Mouse (Mus musculus): Measurements from ENCODE around the gene Hist1h3h. TPM values are rescaled to one million over a fixed set of nuclear protein-coding genes. Genes with fewer than 3 reads are reported as not detected.
"Not testable (repeated sequence)": the region's sequence is repeated elsewhere in the genome, so short reads cannot be mapped to it uniquely, and the experiment has no call there.

Gene Hist1h3h
- polyA plus RNA-seq, 1 experiment from 2014 or later = 8.7 TPM

DNA sequence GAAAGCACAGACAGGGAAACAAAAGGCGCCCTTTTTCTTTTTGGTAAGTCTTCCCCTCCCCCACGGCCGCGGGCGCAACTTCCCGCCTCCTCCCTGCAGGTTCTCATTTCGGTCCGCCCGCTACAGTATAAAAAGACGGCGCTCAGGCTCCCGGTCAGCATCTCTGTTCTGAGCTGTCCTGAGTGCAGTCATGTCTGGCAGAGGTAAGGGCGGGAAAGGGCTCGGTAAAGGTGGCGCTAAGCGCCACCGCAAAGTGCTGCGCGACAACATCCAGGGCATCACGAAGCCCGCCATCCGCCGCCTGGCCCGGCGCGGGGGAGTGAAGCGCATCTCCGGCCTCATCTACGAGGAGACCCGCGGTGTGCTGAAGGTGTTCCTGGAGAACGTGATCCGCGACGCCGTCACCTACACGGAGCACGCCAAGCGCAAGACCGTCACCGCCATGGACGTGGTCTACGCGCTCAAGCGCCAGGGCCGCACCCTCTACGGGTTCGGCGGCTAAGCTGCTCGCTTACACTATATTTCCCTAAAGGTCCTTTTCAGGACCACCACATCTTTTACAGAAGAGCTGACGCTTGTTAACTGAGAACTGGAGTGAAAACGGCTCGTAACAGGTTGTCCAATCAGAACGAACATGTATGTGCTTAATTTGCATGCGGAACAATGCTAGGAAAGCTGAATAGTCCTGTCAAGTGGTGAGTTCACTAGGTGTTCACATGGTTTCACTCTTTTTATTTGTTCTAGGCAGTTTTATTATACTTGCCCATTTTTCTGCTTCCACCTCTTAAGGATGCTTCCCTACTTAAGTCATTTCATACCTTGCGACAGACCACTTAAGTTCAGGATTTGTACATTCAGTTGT, 17.7 kb downstream of the Hist1h3h start, which contains the start of gene Hist1h4j:
Gene Hist1h4j, plus strand, starts transcription at position 159 of the 862 bp plus-strand sequence.
- H3K9ac ChIP-seq (replicated peaks) = peak within 1 kb of the TSS; percentile 74
- not testable (repeated sequence) for H3K27me3 ChIP-seq (ENCODE audit: insufficient read depth, low read length); H3K4me1 ChIP-seq (ENCODE audit: insufficient read depth); H3K36me3 ChIP-seq (replicated peaks; ENCODE audit: insufficient read depth, low read length); H3K9me3 ChIP-seq (ENCODE audit: low read length)
- peak; percentile 84 for TF ChIP-seq EP300 (IDR thresholded peaks at IDR 0.05; ENCODE audit: low read depth)
- under 1% methylated on average over 39 of the region's 56 CpGs for WGBS (ENCODE audit: insufficient replicate concordance)
- peak within 1 kb of the TSS; percentile 76 for H3K4me2 ChIP-seq (ENCODE audit: low read depth, low read length)
- DNase-seq = peak; percentile 91
- H3K27ac ChIP-seq (ENCODE audit: low read depth) = peak within 1 kb of the TSS; percentile 90
- peak; percentile 86 for ATAC-seq
- peak within 1 kb of the TSS; percentile 53 for H3K4me3 ChIP-seq (ENCODE audit: low read depth, low read length)

DNA sequence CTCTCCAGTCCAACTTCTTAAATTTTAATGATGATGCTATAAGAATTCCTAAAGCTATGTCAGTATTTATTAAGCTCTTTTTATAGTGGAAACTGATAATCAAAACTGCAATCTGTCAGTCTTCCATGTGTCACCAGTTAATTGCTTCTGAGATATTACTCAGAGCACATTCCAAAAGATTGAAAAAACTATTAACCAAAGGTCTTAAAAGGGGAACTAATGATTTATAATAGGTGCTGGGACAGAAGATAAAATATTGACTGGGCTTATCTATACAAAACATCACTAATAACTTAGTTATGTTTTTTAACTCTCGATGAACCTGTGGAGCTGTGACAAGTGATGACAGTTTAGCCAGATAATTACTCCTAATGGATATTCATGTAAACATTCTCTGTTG, 27.5 kb downstream of the Hist1h3h start:
- Histone ChIP-seq H3K4me1 (ENCODE audit: insufficient read depth) (peaks cover 9% of the 10 kb centered on the region), H3K9me3 (ENCODE audit: low read length) (no peaks in the 10 kb centered on the region), H3K4me2 (ENCODE audit: low read depth, low read length) (no peak overlapping the region), H3K27ac (ENCODE audit: low read depth) (no peak overlapping the region), H3K9ac (replicated peaks) (no peak overlapping the region), H3K27me3 (ENCODE audit: insufficient read depth, low read length) (no peaks in the 10 kb centered on the region), H3K36me3 (replicated peaks; ENCODE audit: insufficient read depth, low read length) (peaks cover 6% of the 10 kb centered on the region; the same call in 1 of the 2 replicates), H3K4me3 (ENCODE audit: low read depth, low read length) (no peak overlapping the region)
- WGBS (ENCODE audit: insufficient replicate concordance) = 47% methylated on average over 1 of the region's 1 CpGs
- ATAC-seq (no peak), DNase-seq (no peak)
- TF ChIP-seq CTCF (IDR thresholded peaks at IDR 0.05; ENCODE audit: low read depth) (no peak), EP300 (IDR thresholded peaks at IDR 0.05; ENCODE audit: low read depth) (no peak)

DNA sequence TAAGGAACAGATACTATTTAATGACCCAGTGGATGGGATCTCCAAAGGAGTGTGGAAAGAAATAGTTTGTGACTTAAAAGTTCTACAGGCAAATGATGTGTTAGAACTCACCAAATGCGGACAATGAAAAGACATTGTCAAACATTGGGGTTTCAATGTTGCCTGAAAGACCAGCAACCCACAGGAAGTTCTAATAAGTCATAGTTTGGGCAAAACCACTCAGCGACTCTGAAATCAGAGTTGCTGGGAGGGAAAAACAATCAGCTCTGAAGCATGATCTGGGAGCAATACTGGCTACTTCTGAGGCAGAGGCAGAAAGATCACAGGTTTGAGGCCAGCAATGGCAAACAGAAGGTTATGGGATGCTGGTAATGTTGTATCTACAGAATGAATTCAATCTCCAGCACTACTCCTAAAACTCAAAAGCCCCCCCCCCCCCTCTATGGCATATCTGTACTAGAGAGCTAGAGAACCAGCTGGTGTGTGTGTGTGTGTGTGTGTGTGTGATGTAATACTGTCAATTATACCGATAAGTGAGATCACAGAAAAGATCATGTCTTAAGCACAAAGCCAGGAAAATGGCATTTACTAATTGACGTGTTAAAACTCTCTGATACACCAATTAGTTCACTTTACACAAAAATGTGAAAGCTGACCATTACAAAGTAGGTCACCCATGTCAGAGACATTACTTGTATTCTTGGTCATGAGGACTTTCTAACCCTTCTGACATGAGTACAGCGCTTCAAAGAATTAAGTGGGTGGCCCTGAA, 32.1 kb downstream of the Hist1h3h start:
- 2% methylated on average over 5 of the region's 5 CpGs for WGBS (ENCODE audit: insufficient replicate concordance)
- ATAC-seq = no peak
- H3K27ac ChIP-seq (ENCODE audit: low read depth) = peak overlapping the region; percentile 98
- peak; percentile 35 for DNase-seq
- peaks cover 6% of the 10 kb centered on the region; the same call in 1 of the 2 replicates for H3K36me3 ChIP-seq (replicated peaks; ENCODE audit: insufficient read depth, low read length)
- no peaks in the 10 kb centered on the region for H3K9me3 ChIP-seq (ENCODE audit: low read length)
- TF ChIP-seq CTCF (IDR thresholded peaks at IDR 0.05; ENCODE audit: low read depth) = no peak
- no peak for TF ChIP-seq EP300 (IDR thresholded peaks at IDR 0.05; ENCODE audit: low read depth)
- peaks cover 19% of the 10 kb centered on the region for H3K4me1 ChIP-seq (ENCODE audit: insufficient read depth)
- H3K9ac ChIP-seq (replicated peaks) = peak overlapping the region; percentile 71
- H3K4me3 ChIP-seq (ENCODE audit: low read depth, low read length) = peak overlapping the region; percentile 56
- no peaks in the 10 kb centered on the region for H3K27me3 ChIP-seq (ENCODE audit: insufficient read depth, low read length)
- H3K4me2 ChIP-seq (ENCODE audit: low read depth, low read length) = peak overlapping the region; percentile 70

DNA sequence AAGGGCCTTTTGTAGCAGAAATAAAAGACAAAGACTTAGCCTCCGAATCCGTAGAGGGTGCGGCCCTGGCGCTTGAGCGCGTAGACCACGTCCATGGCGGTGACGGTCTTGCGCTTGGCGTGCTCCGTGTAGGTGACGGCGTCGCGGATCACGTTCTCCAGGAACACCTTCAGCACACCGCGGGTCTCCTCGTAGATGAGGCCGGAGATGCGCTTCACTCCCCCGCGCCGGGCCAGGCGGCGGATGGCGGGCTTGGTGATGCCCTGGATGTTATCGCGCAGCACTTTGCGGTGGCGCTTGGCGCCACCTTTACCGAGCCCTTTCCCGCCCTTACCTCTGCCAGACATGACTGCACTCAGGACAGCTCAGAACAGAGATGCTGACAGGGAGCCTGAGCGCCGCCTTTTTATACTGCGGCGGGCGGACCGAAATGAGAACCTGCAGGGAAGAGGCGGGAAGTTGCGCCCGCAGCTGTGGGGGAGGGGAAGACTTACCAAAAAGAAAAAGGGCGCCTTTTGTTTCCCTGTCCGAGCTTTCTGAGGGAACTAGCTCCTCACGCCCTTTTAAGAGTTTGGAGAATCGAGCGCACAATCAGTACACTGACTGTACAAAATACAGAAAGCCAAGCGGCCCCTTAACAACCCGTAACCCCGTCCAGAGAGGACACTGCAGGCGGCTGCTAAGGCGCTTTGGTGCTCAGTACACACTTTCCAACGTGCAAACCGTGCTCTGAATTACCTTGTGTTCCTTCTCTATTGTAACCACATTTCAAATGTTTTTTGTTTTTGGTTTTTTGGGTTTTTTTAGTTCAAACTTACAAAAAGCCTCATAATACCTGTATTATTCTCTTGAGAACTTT, 32.9 kb downstream of the Hist1h3h start, which contains the start of gene Hist1h4k:
Gene Hist1h4k, minus strand, starts transcription at position 347 of the 859 bp plus-strand sequence.
- H3K9ac ChIP-seq (replicated peaks) = peak within 1 kb of the TSS; percentile 78
- not testable (repeated sequence) for H3K36me3 ChIP-seq (replicated peaks; ENCODE audit: insufficient read depth, low read length); H3K9me3 ChIP-seq (ENCODE audit: low read length); H3K27me3 ChIP-seq (ENCODE audit: insufficient read depth, low read length)
- H3K4me2 ChIP-seq (ENCODE audit: low read depth, low read length) = peak within 1 kb of the TSS; percentile 70
- H3K4me3 ChIP-seq (ENCODE audit: low read depth, low read length) = peak within 1 kb of the TSS; percentile 56
- peak within 1 kb of the TSS; percentile 98 for H3K27ac ChIP-seq (ENCODE audit: low read depth)
- DNase-seq = peak; percentile 93
- ATAC-seq = peak; percentile 54
- peak; percentile 90 for TF ChIP-seq EP300 (IDR thresholded peaks at IDR 0.05; ENCODE audit: low read depth)
- WGBS (ENCODE audit: insufficient replicate concordance) = under 1% methylated on average over 41 of the region's 56 CpGs
- H3K4me1 ChIP-seq (ENCODE audit: insufficient read depth) = peaks cover 19% of the 10 kb centered on the region

DNA sequence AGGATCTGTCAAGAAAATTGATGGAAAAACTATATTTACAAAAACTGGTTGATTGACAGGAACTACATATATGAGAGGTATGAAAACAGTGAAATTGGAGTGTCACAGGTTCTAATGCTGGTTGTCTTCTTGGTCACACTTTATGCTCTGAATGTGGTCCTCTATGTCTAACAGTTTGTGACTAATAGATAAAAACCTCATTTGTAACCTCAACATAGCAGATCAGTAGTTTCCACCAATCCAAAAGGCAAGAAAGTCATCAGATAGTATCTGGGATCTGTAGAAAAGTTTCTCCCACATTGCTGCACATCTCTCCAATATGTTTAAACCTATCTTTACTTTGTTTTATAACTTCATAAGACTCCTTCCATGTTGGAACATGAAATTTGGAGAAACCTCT, 34.0 kb downstream of the Hist1h3h start:
- DNase-seq = no peak
- H3K9me3 ChIP-seq (ENCODE audit: low read length) = no peaks in the 10 kb centered on the region
- no peaks in the 10 kb centered on the region for H3K27me3 ChIP-seq (ENCODE audit: insufficient read depth, low read length)
- peak overlapping the region; percentile 78 for H3K9ac ChIP-seq (replicated peaks)
- H3K4me2 ChIP-seq (ENCODE audit: low read depth, low read length) = peak overlapping the region; percentile 67
- TF ChIP-seq CTCF (IDR thresholded peaks at IDR 0.05; ENCODE audit: low read depth) (no peak), EP300 (IDR thresholded peaks at IDR 0.05; ENCODE audit: low read depth) (0 out of 2 replicates have a peak, but pooled peaks have one; percentile 7)
- H3K27ac ChIP-seq (ENCODE audit: low read depth) = peak overlapping the region; percentile 98
- ATAC-seq = no peak
- H3K4me3 ChIP-seq (ENCODE audit: low read depth, low read length) = no peak overlapping the region
- peaks cover 6% of the 10 kb centered on the region; the same call in 1 of the 2 replicates for H3K36me3 ChIP-seq (replicated peaks; ENCODE audit: insufficient read depth, low read length)
- H3K4me1 ChIP-seq (ENCODE audit: insufficient read depth) = peaks cover 19% of the 10 kb centered on the region

Measured in liver, postnatal 0 days (tissue).